Mouse (Mus musculus): ENCODE data around the gene Ccdc159.

DNA sequence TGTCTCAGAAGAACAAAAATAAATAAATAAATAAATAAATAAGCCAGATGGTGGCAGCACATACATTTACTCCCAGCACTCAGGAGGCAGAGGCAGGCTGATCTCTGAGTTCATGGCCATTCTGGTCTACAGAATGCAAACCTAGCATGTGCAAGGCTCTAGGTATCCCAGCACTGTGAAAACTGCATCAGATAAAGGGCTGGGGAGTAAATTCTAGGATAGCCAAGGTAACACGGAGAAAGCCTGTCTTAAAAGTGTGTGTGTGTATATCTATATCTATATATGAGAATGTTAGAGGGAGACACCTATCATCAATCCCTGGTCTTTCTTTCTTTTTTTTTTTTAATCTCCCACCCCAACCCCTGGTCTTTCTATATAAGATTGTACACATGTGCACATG lies 1.8 kb upstream of the Ccdc159 start:
- no peak for TF ChIP-seq CTCF (IDR thresholded peaks at IDR 0.05)
- TF ChIP-seq EP300 (IDR thresholded peaks at IDR 0.05; ENCODE audit: insufficient read depth, low read depth, low read length): no peak

Data from heart, adult 2 months (tissue).